Mouse (Mus musculus): ENCODE results near the gene Alx1.

DNA sequence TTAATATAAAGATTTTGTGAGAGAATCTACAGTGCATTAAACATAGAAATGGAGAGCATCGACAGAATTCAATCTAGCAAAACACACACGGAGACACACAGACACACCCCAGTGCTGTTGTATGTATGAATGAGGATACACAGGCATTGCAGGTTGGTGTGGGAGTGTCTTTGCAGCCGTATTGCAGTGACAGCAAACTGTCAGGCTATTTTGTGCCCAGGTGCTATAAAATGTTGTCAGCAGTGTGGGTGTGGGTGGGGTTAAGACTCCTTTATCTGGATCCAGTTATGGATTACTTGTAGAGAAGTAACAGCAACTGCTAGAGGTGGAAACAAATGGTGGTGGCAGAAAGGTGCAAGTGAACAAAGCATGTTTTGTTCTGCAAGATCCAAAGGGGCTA, 16.6 kb upstream of the Alx1 start:
- no peak for TF ChIP-seq POLR2A (IDR thresholded peaks at IDR 0.05; ENCODE audit: low read depth, low read length)
- no peak for TF ChIP-seq CTCF (IDR thresholded peaks at IDR 0.05; ENCODE audit: extremely low read depth, insufficient read length, insufficient replicate concordance, low read depth, low read length)
